Mouse (Mus musculus) erythroblast, embryonic 14.5 days (primary cell): ENCODE data around the gene Atp6v1e1.

Experiments used
- GATA1 ChIP-seq: IDR thresholded peaks from 2 replicates; pipeline ENCODE4 v1.6.1; 2012; ENCODE audit warnings: low read length, inconsistent platforms, mixed read lengths
- TAL1 ChIP-seq: IDR thresholded peaks from 3 replicates; pipeline ENCODE4 v1.6.1; 2012; ENCODE audit warnings: low read length, inconsistent platforms, mixed read lengths

DNA sequence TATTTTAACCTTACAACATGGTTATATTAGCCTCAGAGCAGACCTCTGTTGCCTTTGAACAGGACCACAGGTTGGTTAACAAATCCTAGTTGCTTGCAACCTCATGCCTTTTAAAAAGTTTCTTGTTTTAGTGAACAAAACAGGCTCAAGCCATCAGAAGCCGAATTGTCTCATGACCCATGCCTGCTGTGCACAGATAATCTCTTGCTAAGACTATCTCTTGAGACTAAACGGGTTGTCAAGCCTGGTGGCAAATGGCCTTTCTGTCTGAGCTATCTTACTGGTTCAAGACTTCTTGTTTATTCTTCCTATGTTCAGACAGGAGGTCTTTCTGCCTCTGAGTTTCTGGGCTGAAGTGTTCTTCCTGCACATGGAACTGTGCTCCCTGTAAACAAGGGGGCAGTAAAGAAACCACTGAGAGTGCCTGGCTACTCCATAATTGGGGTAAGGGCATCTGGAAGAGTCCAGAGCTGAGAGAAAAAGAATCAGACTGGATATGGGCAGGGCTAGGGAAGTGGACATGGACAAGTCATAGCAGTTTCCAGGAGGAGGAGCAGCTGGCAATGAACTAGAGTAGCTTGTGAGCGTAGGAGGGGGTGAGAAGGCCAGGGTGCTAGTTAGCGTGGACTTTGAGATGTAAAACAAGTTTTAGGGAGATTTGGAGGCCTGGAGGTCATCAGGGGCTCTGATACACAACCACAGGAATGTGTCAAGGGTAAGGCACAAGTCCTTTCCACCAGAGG, 8.4 kb upstream of the Atp6v1e1 start:
- TF ChIP-seq TAL1 (peak; percentile 77), GATA1 (peak; percentile 74)
